Mouse (Mus musculus) midbrain, embryonic 12.5 days (tissue): Measurements from ENCODE around the gene Pdcd6. TPM values are rescaled to one million over a fixed set of nuclear protein-coding genes. Genes with fewer than 3 reads are reported as not detected.

ENCODE experiments used
- ATAC-seq: fragments of 200-750 bp; cut with Nextera tagmentation; 2 replicates; pipeline ENCODE4 v1.8.0; 2017; ENCODE audit warnings: low read depth, moderate TSS enrichment, moderate library complexity; ENCODE audit not compliant: low FRiP score
- H3K27ac ChIP-seq: fragments of 300-500 bp; sonication (generic); replicated peaks from 2 replicates; pipeline ENCODE4 v1.5.1; 2016; ENCODE audit warnings: mild to moderate bottlenecking
- H3K27me3 ChIP-seq: fragments of 300-500 bp; sonication (generic); 2 replicates; pipeline ENCODE4 v1.6.1; 2016; ENCODE audit warnings: mild to moderate bottlenecking
- H3K36me3 ChIP-seq: fragments of 300-500 bp; sonication (generic); 2 replicates; pipeline ENCODE4 v1.6.1; 2016
- H3K4me1 ChIP-seq: fragments of 300-500 bp; sonication (generic); 2 replicates; pipeline ENCODE4 v1.6.1; 2016
- H3K4me2 ChIP-seq: fragments of 300-500 bp; sonication (generic); replicated peaks from 2 replicates; pipeline ENCODE4 v1.6.1; 2016; ENCODE audit warnings: mild to moderate bottlenecking, moderate library complexity
- H3K4me3 ChIP-seq: fragments of 300-500 bp; sonication (generic); 2 replicates; pipeline ENCODE4 v1.5.1; 2016; ENCODE audit warnings: mild to moderate bottlenecking
- H3K9ac ChIP-seq: fragments of 300-500 bp; sonication (generic); replicated peaks from 2 replicates; pipeline ENCODE4 v1.6.1; 2016; ENCODE audit warnings: mild to moderate bottlenecking, moderate library complexity
- H3K9me3 ChIP-seq: fragments of 300-500 bp; sonication (generic); 2 replicates; pipeline ENCODE4 v1.6.1; 2016; ENCODE audit warnings: mild to moderate bottlenecking
- WGBS: fragments of 180-500 bp; shearing (Covaris S2); methylation state at CpG from one replicate; pipeline ENCODE4 v1.1.7; 2016; 5-methylcytosine and 5-hydroxymethylcytosine counted together
- polyA plus RNA-seq: library from polyadenylated mRNA; unstranded; fragments of >200 nt; fragmentation: Nextera tagmentation; extraction: Ambion mirVana; gene quantifications from 2 replicates; pipeline ENCODE4 v1.2.1, GENCODE M21; 2016

Pdcd6 gene
- polyA plus RNA-seq = 103 and 114 TPM in 2 replicates

GRCm38 (mm10) chr13:74317170-74317849 lies at the start of gene Pdcd6:
Pdcd6 (minus strand) TSS chr13:74317580.
- peak within 1 kb of the TSS; percentile 71 for H3K9ac ChIP-seq
- H3K9me3 ChIP-seq = no peaks in the 10 kb centered on the region
- H3K27ac ChIP-seq = peak within 1 kb of the TSS; percentile 25; the same call in 1 of the 2 replicates
- H3K4me3 ChIP-seq = peak within 1 kb of the TSS; percentile 57
- peaks cover 19% of the 10 kb centered on the region for H3K36me3 ChIP-seq
- H3K4me1 ChIP-seq = peaks cover 11% of the 10 kb centered on the region
- peak within 1 kb of the TSS; percentile 76 for H3K4me2 ChIP-seq
- WGBS = under 1% methylated on average over 35 of the region's 36 CpGs
- no peaks in the 10 kb centered on the region for H3K27me3 ChIP-seq
- peak; percentile 99 for ATAC-seq

- H3K4me2 ChIP-seq = no peak within 1 kb of the TSS
- H3K27ac ChIP-seq = no peak within 1 kb of the TSS
- no peaks in the 10 kb centered on the region for H3K9me3 ChIP-seq
- H3K4me1 ChIP-seq = no peaks in the 10 kb centered on the region
- H3K27me3 ChIP-seq = no peaks in the 10 kb centered on the region
- H3K4me3 ChIP-seq = no peak within 1 kb of the TSS
- ATAC-seq = no peak
- peaks cover 22% of the 10 kb centered on the region; the same call in 1 of the 2 replicates for H3K36me3 ChIP-seq
- 86% methylated on average over 8 of the region's 8 CpGs for WGBS
- H3K9ac ChIP-seq = no peak within 1 kb of the TSS; the same call in 1 of the 2 replicates
These were observed 46.5 kb upstream of the Pdcd6 start, which contains the start of gene Lrrc14b for GRCm38 (mm10) chr13:74363859-74364235. Lrrc14b (minus strand) TSS chr13:74364005.

- no peak overlapping the region for H3K27ac ChIP-seq
- H3K36me3 ChIP-seq = peaks cover 27% of the 10 kb centered on the region
- 95% methylated on average over 13 of the region's 13 CpGs for WGBS
- H3K4me3 ChIP-seq = no peak overlapping the region
- H3K4me2 ChIP-seq = no peak overlapping the region
- H3K27me3 ChIP-seq = no peaks in the 10 kb centered on the region
- no peaks in the 10 kb centered on the region for H3K4me1 ChIP-seq
- no peak overlapping the region; the same call in 1 of the 2 replicates for H3K9ac ChIP-seq
- H3K9me3 ChIP-seq = no peaks in the 10 kb centered on the region
- 0 out of 2 replicates have a peak, but pooled peaks have one; percentile 9 for ATAC-seq
These were observed 45.9 kb upstream of the Pdcd6 start for GRCm38 (mm10) chr13:74363176-74363858.

- no peaks in the 10 kb centered on the region for H3K27me3 ChIP-seq
- no peak for ATAC-seq
- no peak overlapping the region for H3K9ac ChIP-seq
- H3K9me3 ChIP-seq = no peaks in the 10 kb centered on the region
- no peak overlapping the region for H3K4me2 ChIP-seq
- H3K36me3 ChIP-seq = peaks cover 37% of the 10 kb centered on the region
- H3K27ac ChIP-seq = no peak overlapping the region
- 86% methylated on average over 2 of the region's 2 CpGs for WGBS
- H3K4me3 ChIP-seq = no peak overlapping the region
- no peaks in the 10 kb centered on the region for H3K4me1 ChIP-seq
These were observed 44.8 kb upstream of the Pdcd6 start for GRCm38 (mm10) chr13:74362218-74362617.

- Histone ChIP-seq H3K27me3 (no peaks in the 10 kb centered on the region), H3K9me3 (no peaks in the 10 kb centered on the region), H3K9ac (no peak overlapping the region), H3K36me3 (peaks cover 65% of the 10 kb centered on the region), H3K27ac (no peak overlapping the region), H3K4me1 (no peaks in the 10 kb centered on the region), H3K4me3 (no peak overlapping the region), H3K4me2 (no peak overlapping the region)
- 94% methylated on average over 13 of the region's 13 CpGs for WGBS
- no peak for ATAC-seq
These were observed 39.1 kb upstream of the Pdcd6 start for GRCm38 (mm10) chr13:74356491-74356890.

GRCm38 (mm10) chr13:74350435-74350906 lies 33.1 kb upstream of the Pdcd6 start:
- WGBS = 2% methylated on average over 15 of the region's 15 CpGs
- H3K9me3 ChIP-seq = no peaks in the 10 kb centered on the region
- peak overlapping the region; percentile 43; the same call in 1 of the 2 replicates for H3K27ac ChIP-seq
- peak overlapping the region; percentile 83 for H3K4me3 ChIP-seq
- peaks cover 13% of the 10 kb centered on the region for H3K36me3 ChIP-seq
- H3K4me2 ChIP-seq = peak overlapping the region; percentile 78
- peak; percentile 64 for ATAC-seq
- H3K4me1 ChIP-seq = peaks cover 20% of the 10 kb centered on the region
- peak overlapping the region; percentile 92 for H3K9ac ChIP-seq
- no peaks in the 10 kb centered on the region for H3K27me3 ChIP-seq

GRCm38 (mm10) chr13:74349566-74350434 lies 32.4 kb upstream of the Pdcd6 start, which contains the start of the genes Sdha and Ccdc127:
Sdha (minus strand) TSS chr13:74350280.
Ccdc127 (plus strand) TSS chr13:74350309.
- H3K27ac ChIP-seq = peak within 1 kb of the TSS; percentile 69
- ATAC-seq = peak; percentile 98
- H3K27me3 ChIP-seq = no peaks in the 10 kb centered on the region
- peak within 1 kb of the TSS; percentile 92 for H3K9ac ChIP-seq
- peak within 1 kb of the TSS; percentile 83 for H3K4me3 ChIP-seq
- H3K36me3 ChIP-seq = peaks cover 13% of the 10 kb centered on the region
- H3K9me3 ChIP-seq = no peaks in the 10 kb centered on the region
- peaks cover 20% of the 10 kb centered on the region for H3K4me1 ChIP-seq
- WGBS = 2% methylated on average over 57 of the region's 57 CpGs
- H3K4me2 ChIP-seq = peak within 1 kb of the TSS; percentile 78

GRCm38 (mm10) chr13:74341036-74341435 lies 23.7 kb upstream of the Pdcd6 start:
- H3K9me3 ChIP-seq = no peaks in the 10 kb centered on the region
- H3K27ac ChIP-seq = no peak overlapping the region
- H3K27me3 ChIP-seq = no peaks in the 10 kb centered on the region
- ATAC-seq = peak; percentile 27; the same call in 1 of the 2 replicates
- no peaks in the 10 kb centered on the region for H3K4me1 ChIP-seq
- H3K36me3 ChIP-seq = peaks cover 62% of the 10 kb centered on the region
- WGBS = 55% methylated on average over 3 of the region's 3 CpGs
- H3K4me3 ChIP-seq = no peak overlapping the region
- H3K9ac ChIP-seq = no peak overlapping the region
- no peak overlapping the region for H3K4me2 ChIP-seq

- Histone ChIP-seq H3K9ac (no peak overlapping the region), H3K9me3 (no peaks in the 10 kb centered on the region), H3K4me1 (no peaks in the 10 kb centered on the region), H3K36me3 (peaks cover 70% of the 10 kb centered on the region), H3K4me2 (no peak overlapping the region), H3K27ac (no peak overlapping the region), H3K27me3 (no peaks in the 10 kb centered on the region), H3K4me3 (no peak overlapping the region)
- ATAC-seq = no peak
These were observed 11.9 kb upstream of the Pdcd6 start for GRCm38 (mm10) chr13:74329321-74329720.

- Histone ChIP-seq H3K27ac (peak overlapping the region; percentile 25; the same call in 1 of the 2 replicates), H3K4me3 (peak overlapping the region; percentile 57), H3K36me3 (peaks cover 13% of the 10 kb centered on the region), H3K9ac (peak overlapping the region; percentile 71), H3K9me3 (no peaks in the 10 kb centered on the region), H3K4me1 (peaks cover 11% of the 10 kb centered on the region), H3K27me3 (no peaks in the 10 kb centered on the region), H3K4me2 (peak overlapping the region; percentile 76)
- no peak; the same call in 1 of the 2 replicates for ATAC-seq
- 4% methylated on average over 15 of the region's 15 CpGs for WGBS
These were observed 601 bp downstream of the Pdcd6 start for GRCm38 (mm10) chr13:74316789-74317169.

- Histone ChIP-seq H3K4me2 (peak overlapping the region; percentile 76), H3K36me3 (peaks cover 10% of the 10 kb centered on the region), H3K4me3 (peak overlapping the region; percentile 57), H3K27ac (0 out of 2 replicates have a peak overlapping the region, but pooled peaks have one; percentile 25), H3K4me1 (peaks cover 11% of the 10 kb centered on the region), H3K27me3 (no peaks in the 10 kb centered on the region), H3K9ac (peak overlapping the region; percentile 71), H3K9me3 (no peaks in the 10 kb centered on the region)
- no peak for ATAC-seq
- 25% methylated on average over 4 of the region's 4 CpGs for WGBS
These were observed 994 bp downstream of the Pdcd6 start for GRCm38 (mm10) chr13:74316386-74316785.
